Mouse (Mus musculus): Measurements from ENCODE around the gene Sobp.

- no peak for TF ChIP-seq POLR2A (IDR thresholded peaks at IDR 0.05; ENCODE audit: low read depth, low read length)
- TF ChIP-seq CTCF (conservative IDR thresholded peaks at IDR 0.05; ENCODE audit: insufficient read depth, insufficient read length, low read depth, low read length): no peak
These were observed 5.5 kb downstream of the Sobp start for GRCm38 (mm10) chr10:43168847-43169246.

Data from kidney, adult 2 months (tissue).